ENCODE assay signal across 18 mouse cellular contexts in genomic region chr12:9996455-9997189, GRCm38 (mm10).
DNase-seq lines count a peak whose midpoint lies in the region; ATAC-seq and TF ChIP-seq lines count a peak whose summit lies in the region.
"Had no signal": no experiment of that assay in that cellular context is flagged by ENCODE, and none has a peak within 500 bp of the region (broad histone marks: within the 10 kb centered on the region; RNA-seq: fewer than 3 reads in every experiment).

No protein-coding gene starts in this region.

- no peaks in the 10 kb centered on the region for H3K9me3 ChIP-seq in kidney, embryonic 14.5 days (ENCODE audit: control insufficient read depth, low read length)
- no peaks in the 10 kb centered on the region for H3K9me3 ChIP-seq in lung, postnatal 0 days (ENCODE audit: low read length)
- H3K9me3 ChIP-seq in limb, embryonic 13.5 days = no peaks in the 10 kb centered on the region
- no peaks in the 10 kb centered on the region for H3K9me3 ChIP-seq in stomach, postnatal 0 days (ENCODE audit: control insufficient read depth, low read length)
- H3K9me3 ChIP-seq: hindbrain, embryonic 12.5 days; neural tube, embryonic 12.5 days had no signal

- no peak for TF ChIP-seq EP300 in lung, postnatal 0 days (IDR thresholded peaks at IDR 0.05)
- TF ChIP-seq EP300 in stomach, postnatal 0 days (optimal IDR thresholded peaks at IDR 0.05) = no peak

- H3K27ac ChIP-seq in kidney, embryonic 14.5 days (ENCODE audit: low read depth, low read length) = peak overlapping the region; percentile 55; the same call in 1 of the 2 replicates
- H3K27ac ChIP-seq in lung, postnatal 0 days (ENCODE audit: low read length) = no peak overlapping the region; the same call in 1 of the 2 replicates
- no peak overlapping the region for H3K27ac ChIP-seq in limb, embryonic 13.5 days
- H3K27ac ChIP-seq in stomach, postnatal 0 days (replicated peaks) = peak overlapping the region; percentile 75
- H3K27ac ChIP-seq: hindbrain, embryonic 12.5 days; layer of hippocampus, adult 2 months; neural tube, embryonic 12.5 days had no signal

- ATAC-seq in kidney, embryonic 14.5 days (ENCODE audit: low FRiP score, low TSS enrichment) = no peak
- ATAC-seq in lung, postnatal 0 days = no peak
- no peak for ATAC-seq in limb, embryonic 13.5 days (ENCODE audit: low FRiP score, low read depth)
- ATAC-seq in stomach, postnatal 0 days (ENCODE audit: low FRiP score, low TSS enrichment) = peak; percentile 67; the same call in 1 of the 2 replicates
- ATAC-seq: forebrain, embryonic 14.5 days had no signal

- H3K36me3 ChIP-seq in kidney, embryonic 14.5 days (ENCODE audit: control insufficient read depth, insufficient read depth, low read length) = no peaks in the 10 kb centered on the region
- no peaks in the 10 kb centered on the region for H3K36me3 ChIP-seq in lung, postnatal 0 days (ENCODE audit: insufficient read depth, low read length)
- no peaks in the 10 kb centered on the region for H3K36me3 ChIP-seq in limb, embryonic 13.5 days
- H3K36me3 ChIP-seq in stomach, postnatal 0 days (ENCODE audit: control insufficient read depth, insufficient read depth, low read length) = no peaks in the 10 kb centered on the region
- H3K36me3 ChIP-seq: hindbrain, embryonic 12.5 days; neural tube, embryonic 12.5 days had no signal

- H3K4me2 ChIP-seq in kidney, embryonic 14.5 days (replicated peaks; ENCODE audit: low read depth, low read length) = no peak overlapping the region; the same call in 1 of the 2 replicates
- H3K4me2 ChIP-seq in lung, postnatal 0 days (replicated peaks; ENCODE audit: low read depth, low read length) = no peak overlapping the region
- peak overlapping the region; percentile 36 for H3K4me2 ChIP-seq in limb, embryonic 13.5 days (replicated peaks)
- H3K4me2 ChIP-seq in stomach, postnatal 0 days (replicated peaks; ENCODE audit: low read depth) = peak overlapping the region; percentile 11; the same call in 1 of the 2 replicates
- H3K4me2 ChIP-seq: hindbrain, embryonic 12.5 days; neural tube, embryonic 12.5 days had no signal

- no peaks in the 10 kb centered on the region for H3K27me3 ChIP-seq in kidney, embryonic 14.5 days (ENCODE audit: control insufficient read depth, insufficient read depth, low read length)
- no peaks in the 10 kb centered on the region for H3K27me3 ChIP-seq in lung, postnatal 0 days (replicated peaks; ENCODE audit: insufficient read depth, low read length)
- H3K27me3 ChIP-seq in limb, embryonic 13.5 days = no peaks in the 10 kb centered on the region
- no peaks in the 10 kb centered on the region for H3K27me3 ChIP-seq in stomach, postnatal 0 days (ENCODE audit: control insufficient read depth, insufficient read depth, low read length)
- H3K27me3 ChIP-seq: hindbrain, embryonic 12.5 days; neural tube, embryonic 12.5 days had no signal

- 61% methylated on average over 5 of the region's 5 CpGs for WGBS in kidney, embryonic 14.5 days
- WGBS in lung, postnatal 0 days = 49% methylated on average over 5 of the region's 5 CpGs
- 37% methylated on average over 5 of the region's 5 CpGs for WGBS in limb, embryonic 13.5 days
- WGBS in stomach, postnatal 0 days = 43% methylated on average over 5 of the region's 5 CpGs

- no peak overlapping the region for H3K9ac ChIP-seq in kidney, embryonic 14.5 days (ENCODE audit: low read depth, low read length)
- no peak overlapping the region for H3K9ac ChIP-seq in lung, postnatal 0 days (replicated peaks; ENCODE audit: low read depth)
- no peak overlapping the region for H3K9ac ChIP-seq in limb, embryonic 13.5 days
- no peak overlapping the region for H3K9ac ChIP-seq in stomach, postnatal 0 days (ENCODE audit: low read length)
- H3K9ac ChIP-seq: hindbrain, embryonic 12.5 days; neural tube, embryonic 12.5 days had no signal

- no peak overlapping the region for H3K4me3 ChIP-seq in kidney, embryonic 14.5 days (ENCODE audit: low read length)
- H3K4me3 ChIP-seq in lung, postnatal 0 days (ENCODE audit: low read depth, low read length) = no peak overlapping the region
- H3K4me3 ChIP-seq in limb, embryonic 13.5 days = no peak overlapping the region
- no peak overlapping the region for H3K4me3 ChIP-seq in stomach, postnatal 0 days (ENCODE audit: low read depth, low read length)
- H3K4me3 ChIP-seq: erythroblast, embryonic 14.5 days; hindbrain, embryonic 12.5 days; layer of hippocampus, adult 2 months; neural tube, embryonic 12.5 days had no signal

- no peak for TF ChIP-seq CTCF in lung, postnatal 0 days (IDR thresholded peaks at IDR 0.05)
- 0 out of 2 replicates have a peak, but pooled peaks have one; percentile 11 for TF ChIP-seq CTCF in stomach, postnatal 0 days (IDR thresholded peaks at IDR 0.05; ENCODE audit: low read depth)

- no peak for DNase-seq in kidney, adult 18-20 months
- peak; percentile 22 for DNase-seq in lung, postnatal 0 days (ENCODE audit: low spot score)
- no peak for DNase-seq in lung, adult 18-20 months
- no peak for DNase-seq in stomach, postnatal 0 days (ENCODE audit: low spot score)
- no peak for DNase-seq in cerebellum, adult 9-10 months
- DNase-seq in layer of hippocampus, adult 18-20 months (ENCODE audit: low spot score in 2 of 2) = no peak
- DNase-seq: adrenal gland, postnatal 25 days; cerebellum, adult 2 months; kidney, adult 8-10 months; liver; right cerebral cortex, postnatal 14 days had no signal

- peaks cover 3% of the 10 kb centered on the region; the same call in 1 of the 2 replicates for H3K4me1 ChIP-seq in kidney, embryonic 14.5 days (ENCODE audit: control insufficient read depth, insufficient read depth, low read length)
- no peaks in the 10 kb centered on the region for H3K4me1 ChIP-seq in lung, postnatal 0 days (ENCODE audit: insufficient read depth, low read depth, low read length)
- peaks cover 20% of the 10 kb centered on the region for H3K4me1 ChIP-seq in limb, embryonic 13.5 days
- H3K4me1 ChIP-seq in stomach, postnatal 0 days (replicated peaks; ENCODE audit: control insufficient read depth, insufficient read depth) = no peaks in the 10 kb centered on the region
- H3K4me1 ChIP-seq: hindbrain, embryonic 12.5 days; neural tube, embryonic 12.5 days had no signal

Comparison
In these comparisons a context has a peak if more than half of its experiments do, and no peak if none do; other contexts are left out.
1. H3K27ac ChIP-seq: peak in kidney, embryonic 14.5 days (single experiment) and stomach, postnatal 0 days (single experiment); none in lung, postnatal 0 days (single experiment) and limb, embryonic 13.5 days (single experiment).
2. H3K4me2 ChIP-seq: peak in limb, embryonic 13.5 days (single experiment) and stomach, postnatal 0 days (single experiment); none in kidney, embryonic 14.5 days (single experiment) and lung, postnatal 0 days (single experiment).